Mouse (Mus musculus) frontal cortex, postnatal 10 days (tissue): Measurements from ENCODE around the gene P2rx4.
"Not testable (repeated sequence)": the region's sequence is repeated elsewhere in the genome, so short reads cannot be mapped to it uniquely, and the experiment has no call there.

Experiments used
- DNase-seq, 2 experiments: peaks; one replicate each; pipeline ENCODE4 v3.0.0; 2022; ENCODE audit warnings: low spot score in 2 of 2, mixed read lengths in 1 of 2

Gene P2rx4

GRCm38 (mm10) chr5:122707276-122708181 lies at the start of gene P2rx4:
TSS of gene P2rx4 (plus strand) at chr5:122707544.
- DNase-seq: peak; percentile 86

- no peak for DNase-seq
Measured at GRCm38 (mm10) chr5:122662501-122662900, 44.8 kb upstream of the P2rx4 start.

- DNase-seq: no peak
Measured at GRCm38 (mm10) chr5:122665036-122665435, 42.3 kb upstream of the P2rx4 start.

- DNase-seq: no peak
Measured at GRCm38 (mm10) chr5:122668981-122669897, 38.1 kb upstream of the P2rx4 start.

- DNase-seq: not testable (repeated sequence)
Measured at GRCm38 (mm10) chr5:122671641-122672040, 35.7 kb upstream of the P2rx4 start.

- no peak for DNase-seq
Measured at GRCm38 (mm10) chr5:122672298-122672697, 35.0 kb upstream of the P2rx4 start.

- no peak for DNase-seq
Measured at GRCm38 (mm10) chr5:122676002-122676401, 31.3 kb upstream of the P2rx4 start.

GRCm38 (mm10) chr5:122677983-122678382 lies 29.4 kb upstream of the P2rx4 start:
- DNase-seq: no peak

- no peak for DNase-seq
Measured at GRCm38 (mm10) chr5:122679881-122680280, 27.5 kb upstream of the P2rx4 start.

- no peak for DNase-seq
Measured at GRCm38 (mm10) chr5:122681276-122681675, 26.1 kb upstream of the P2rx4 start.

GRCm38 (mm10) chr5:122683926-122684325 lies 23.4 kb upstream of the P2rx4 start:
- DNase-seq: no peak

- DNase-seq: no peak
Measured at GRCm38 (mm10) chr5:122687391-122687790, 20.0 kb upstream of the P2rx4 start.

- no peak for DNase-seq
Measured at GRCm38 (mm10) chr5:122689153-122689552, 18.2 kb upstream of the P2rx4 start.

- no peak for DNase-seq
Measured at GRCm38 (mm10) chr5:122690486-122690885, 16.9 kb upstream of the P2rx4 start.

GRCm38 (mm10) chr5:122693431-122694207 lies 13.7 kb upstream of the P2rx4 start:
- peak in 1 of 2 experiments; percentile 18 for DNase-seq

GRCm38 (mm10) chr5:122695516-122695915 lies 11.8 kb upstream of the P2rx4 start:
- DNase-seq: no peak

GRCm38 (mm10) chr5:122698041-122698700 lies 9.2 kb upstream of the P2rx4 start:
- no peak for DNase-seq

GRCm38 (mm10) chr5:122698701-122699060 lies 8.7 kb upstream of the P2rx4 start:
- DNase-seq: no peak

- no peak for DNase-seq
Measured at GRCm38 (mm10) chr5:122700109-122700836, 7.1 kb upstream of the P2rx4 start.

GRCm38 (mm10) chr5:122700837-122701212 lies 6.5 kb upstream of the P2rx4 start:
- no peak for DNase-seq
